Mouse (Mus musculus): Measurements from ENCODE around the gene Cyfip2.

- no peak for TF ChIP-seq EP300 (IDR thresholded peaks at IDR 0.05; ENCODE audit: low read depth)
- TF ChIP-seq CTCF (IDR thresholded peaks at IDR 0.05; ENCODE audit: low read depth) = peak; percentile 22; the same call in 1 of the 2 replicates
Measured at GRCm38 (mm10) chr11:46157462-46157861, 155.2 kb downstream of the Cyfip2 start.
